Mouse (Mus musculus) brain, embryonic 14.5 days (tissue): ENCODE data around the gene Xpo4.

Source experiments
- CTCF ChIP-seq: fragments of 200-500 bp; IDR thresholded peaks from 2 replicates; pipeline ENCODE4 v1.5.1; 2012; ENCODE audit warnings: inconsistent platforms, mild to moderate bottlenecking, moderate library complexity, borderline replicate concordance; ENCODE audit not compliant: insufficient read depth, insufficient read length; ENCODE audit errors: extremely low read depth
- POLR2A ChIP-seq: fragments of 200-500 bp; IDR thresholded peaks from 2 replicates; pipeline ENCODE4 v1.6.1; 2012; ENCODE audit warnings: mild to moderate bottlenecking, inconsistent platforms, borderline replicate concordance; ENCODE audit not compliant: poor library complexity, insufficient read depth, insufficient read length, severe bottlenecking; ENCODE audit errors: extremely low read depth

- no peak for TF ChIP-seq CTCF
- TF ChIP-seq POLR2A = no peak
Observed at GRCm38 (mm10) chr14:57708580-57708979, 43.4 kb upstream of the Xpo4 start.
